Mouse (Mus musculus) forebrain, embryonic 13.5 days (tissue): Measurements from ENCODE around the gene Upp2. TPM values are rescaled to one million over a fixed set of nuclear protein-coding genes. Genes with fewer than 3 reads are reported as not detected.

Source experiments
- ATAC-seq: fragments of 200-750 bp; cut with Nextera tagmentation; 2 replicates; pipeline ENCODE4 v1.8.0; 2017
- H3K27ac ChIP-seq: fragments of 300-500 bp; sonication (generic); 2 replicates; pipeline ENCODE4 v1.5.1; 2015; ENCODE audit warnings: inconsistent platforms, mild to moderate bottlenecking, moderate library complexity
- H3K27me3 ChIP-seq: fragments of 300-500 bp; sonication (generic); 2 replicates; pipeline ENCODE4 v1.6.1; 2015; ENCODE audit warnings: mild to moderate bottlenecking, inconsistent platforms
- H3K36me3 ChIP-seq: fragments of 300-500 bp; sonication (generic); 2 replicates; pipeline ENCODE4 v1.6.1; 2015; ENCODE audit warnings: mild to moderate bottlenecking, inconsistent platforms; ENCODE audit not compliant: poor library complexity, severe bottlenecking
- H3K4me1 ChIP-seq: fragments of 300-500 bp; sonication (generic); 2 replicates; pipeline ENCODE4 v1.6.1; 2015; ENCODE audit warnings: inconsistent platforms
- H3K4me2 ChIP-seq: fragments of 300-500 bp; sonication (generic); 2 replicates; pipeline ENCODE4 v1.6.1; 2015; ENCODE audit warnings: inconsistent platforms, mild to moderate bottlenecking, moderate library complexity
- H3K4me3 ChIP-seq: fragments of 300-500 bp; sonication (generic); 2 replicates; pipeline ENCODE4 v1.5.1; 2015; ENCODE audit warnings: mild to moderate bottlenecking, inconsistent platforms
- H3K9ac ChIP-seq: fragments of 300-500 bp; sonication (generic); 2 replicates; pipeline ENCODE4 v1.6.1; 2015; ENCODE audit warnings: mild to moderate bottlenecking, inconsistent platforms
- H3K9me3 ChIP-seq: fragments of 300-500 bp; sonication (generic); replicated peaks from 2 replicates; pipeline ENCODE4 v1.6.1; 2016; ENCODE audit warnings: inconsistent platforms
- WGBS: fragments of 180-500 bp; shearing (Covaris S2); methylation state at CpG from one replicate; pipeline ENCODE4 v1.1.7; 2015; 5-methylcytosine and 5-hydroxymethylcytosine counted together
- polyA plus RNA-seq: library from polyadenylated mRNA; unstranded; fragments of >200 nt; fragmentation: Nextera tagmentation; extraction: Ambion mirVana; gene quantifications from 2 replicates; pipeline ENCODE4 v1.2.1, GENCODE M21; 2015

Gene Upp2
- polyA plus RNA-seq, 1 experiment from 2014 or later: 9.3 TPM

DNA sequence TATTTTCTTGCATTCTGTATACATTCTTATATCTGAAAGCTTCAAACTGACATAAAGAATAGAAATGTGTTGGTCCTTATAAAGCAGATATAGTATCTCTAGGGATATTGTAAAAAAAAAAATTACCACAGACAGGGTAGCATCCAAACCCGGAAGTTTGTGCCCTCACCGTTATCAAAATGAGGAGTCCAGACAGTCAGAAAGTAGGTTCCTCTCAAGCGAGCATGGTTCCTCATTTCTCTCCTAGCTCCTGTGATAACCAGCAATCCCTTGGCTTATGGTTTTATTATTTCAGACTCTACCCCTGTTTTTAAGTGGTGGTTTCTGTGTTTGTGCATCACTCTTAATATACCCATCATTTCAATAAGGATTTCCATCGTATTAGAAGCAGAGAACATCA, 134.5 kb downstream of the Upp2 start:
- H3K27me3 ChIP-seq: no peaks in the 10 kb centered on the region
- ATAC-seq: no peak
- 92% methylated on average over 4 of the region's 4 CpGs for WGBS

DNA sequence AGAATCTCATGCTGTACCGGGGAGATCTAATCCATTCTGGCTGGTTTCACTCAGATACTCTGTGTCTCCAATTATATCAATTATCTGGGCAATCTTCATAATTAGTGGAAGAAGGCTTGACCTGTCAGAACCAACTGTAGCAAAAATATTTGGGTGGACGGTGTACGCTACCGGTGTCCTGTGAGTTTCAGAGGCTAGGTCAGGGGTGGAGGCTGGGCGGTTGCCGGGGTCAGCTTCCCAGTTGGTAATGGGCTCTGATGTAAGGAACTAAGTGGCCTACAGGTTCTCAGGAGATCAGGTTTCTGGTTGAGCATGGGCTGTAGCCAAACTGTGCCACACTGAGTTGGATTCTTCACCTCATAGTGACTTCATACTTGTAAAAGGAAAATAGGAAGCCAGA, 136.1 kb downstream of the Upp2 start:
- Histone ChIP-seq H3K27ac (no peak overlapping the region), H3K9me3 (no peaks in the 10 kb centered on the region), H3K4me2 (no peak overlapping the region), H3K27me3 (no peaks in the 10 kb centered on the region), H3K4me3 (no peak overlapping the region), H3K4me1 (no peaks in the 10 kb centered on the region), H3K9ac (no peak overlapping the region), H3K36me3 (no peaks in the 10 kb centered on the region)
- 90% methylated on average over 6 of the region's 6 CpGs for WGBS
- no peak for ATAC-seq

More for the DNA sequence above, 134.5 kb downstream of the Upp2 start:
- H3K4me2 ChIP-seq: no peak overlapping the region
- H3K9ac ChIP-seq: no peak overlapping the region
- H3K4me3 ChIP-seq: no peak overlapping the region
- H3K27ac ChIP-seq: no peak overlapping the region
- no peaks in the 10 kb centered on the region for H3K4me1 ChIP-seq
- no peaks in the 10 kb centered on the region for H3K9me3 ChIP-seq
- no peaks in the 10 kb centered on the region for H3K36me3 ChIP-seq

DNA sequence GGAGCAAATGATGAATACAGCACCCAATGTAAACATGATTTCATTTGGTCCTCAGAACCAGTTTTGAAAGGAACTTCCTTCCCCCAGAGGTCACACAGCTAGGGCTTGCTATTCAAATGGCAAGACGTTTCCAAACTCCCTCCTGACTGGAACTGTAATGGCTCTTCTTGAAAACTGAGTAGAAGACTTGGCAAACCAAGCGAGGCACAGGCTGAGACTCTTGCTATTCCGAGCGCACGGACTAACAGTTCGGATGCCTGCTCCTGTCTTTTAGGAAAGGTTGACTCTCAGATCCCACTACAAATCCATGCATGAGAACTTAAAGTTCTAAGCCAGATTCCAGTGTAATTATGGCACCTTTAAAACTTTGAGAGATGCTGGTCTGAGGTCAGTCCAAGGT, 136.5 kb downstream of the Upp2 start:
- no peak for ATAC-seq
- no peak overlapping the region for H3K9ac ChIP-seq

DNA sequence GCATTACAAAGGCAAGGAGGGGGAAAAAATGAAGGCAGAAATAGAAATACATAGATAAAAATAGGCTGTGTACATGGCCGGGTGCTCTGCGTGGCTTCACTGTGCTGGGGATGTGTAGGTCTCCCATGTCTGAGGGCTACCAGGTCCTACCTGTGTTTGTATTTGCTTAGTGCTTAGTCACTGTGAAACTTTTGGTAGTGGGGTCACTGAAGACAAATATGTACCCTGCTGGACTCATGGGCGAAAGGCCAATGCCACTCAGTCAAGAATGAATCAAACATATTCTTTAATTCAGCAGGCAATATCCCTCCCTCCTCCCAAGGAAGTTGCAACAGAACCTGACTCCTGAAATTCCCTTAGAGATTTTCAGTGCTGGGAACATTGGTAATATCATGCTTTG, 137.5 kb downstream of the Upp2 start:
- Histone ChIP-seq H3K9ac (no peak overlapping the region), H3K4me2 (no peak overlapping the region), H3K27me3 (no peaks in the 10 kb centered on the region), H3K36me3 (no peaks in the 10 kb centered on the region), H3K27ac (no peak overlapping the region), H3K4me1 (no peaks in the 10 kb centered on the region), H3K9me3 (no peaks in the 10 kb centered on the region), H3K4me3 (no peak overlapping the region)
- WGBS: 91% methylated on average over 3 of the region's 3 CpGs
- no peak for ATAC-seq

More for the DNA sequence above, 136.5 kb downstream of the Upp2 start:
- Histone ChIP-seq H3K9me3 (no peaks in the 10 kb centered on the region), H3K36me3 (no peaks in the 10 kb centered on the region), H3K27me3 (no peaks in the 10 kb centered on the region), H3K27ac (no peak overlapping the region), H3K4me3 (no peak overlapping the region), H3K4me2 (no peak overlapping the region), H3K4me1 (no peaks in the 10 kb centered on the region)
- 87% methylated on average over 6 of the region's 6 CpGs for WGBS

DNA sequence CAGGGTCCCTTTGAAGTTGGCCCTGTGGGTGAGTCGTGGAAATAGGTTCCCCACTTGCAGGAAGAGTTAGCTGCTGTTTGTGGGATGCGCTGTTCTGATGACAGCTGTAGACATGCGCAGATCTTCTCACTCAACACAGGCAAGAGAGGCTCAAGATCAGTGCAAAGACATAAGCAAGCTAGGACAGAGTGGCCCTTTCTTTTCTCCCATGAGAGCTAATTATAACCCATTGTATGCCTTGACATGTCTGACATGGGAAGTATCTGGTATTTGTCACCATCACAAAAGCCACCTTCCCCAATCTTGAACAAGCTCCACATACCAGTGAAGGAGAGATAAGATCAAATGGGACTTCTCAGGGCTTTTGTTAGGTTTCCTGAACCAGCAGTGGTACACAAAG, 140.6 kb downstream of the Upp2 start:
- H3K27ac ChIP-seq: no peak overlapping the region
- peaks cover 6% of the 10 kb centered on the region; the same call in 1 of the 2 replicates for H3K4me1 ChIP-seq
- no peak overlapping the region for H3K4me2 ChIP-seq
- no peaks in the 10 kb centered on the region for H3K9me3 ChIP-seq
- no peak overlapping the region for H3K4me3 ChIP-seq
- no peaks in the 10 kb centered on the region for H3K27me3 ChIP-seq
- H3K36me3 ChIP-seq: no peaks in the 10 kb centered on the region
- no peak overlapping the region for H3K9ac ChIP-seq
- no peak for ATAC-seq
- 81% methylated on average over 3 of the region's 3 CpGs for WGBS

DNA sequence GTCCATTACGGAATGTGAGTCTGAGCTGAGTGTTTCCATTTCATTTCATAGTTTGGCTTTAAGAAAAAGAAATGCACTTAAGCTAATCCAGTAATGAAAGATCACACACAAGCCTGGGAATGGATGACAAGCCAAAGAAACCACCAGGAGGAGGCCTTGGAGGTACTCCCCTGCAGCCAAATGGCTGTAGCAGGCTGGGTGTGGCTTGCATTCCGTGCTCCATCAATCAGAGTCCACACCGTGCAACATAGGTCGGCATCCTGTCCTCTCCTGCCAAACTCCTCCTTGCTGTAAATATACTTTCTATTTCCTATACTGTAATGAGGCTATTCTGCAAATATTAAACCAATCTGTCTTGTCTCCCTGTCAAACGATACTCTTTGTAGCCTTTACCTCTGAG, 143.1 kb downstream of the Upp2 start:
- no peak for ATAC-seq
- Histone ChIP-seq H3K27me3 (no peaks in the 10 kb centered on the region), H3K27ac (no peak overlapping the region), H3K9ac (no peak overlapping the region), H3K4me1 (peaks cover 6% of the 10 kb centered on the region; the same call in 1 of the 2 replicates), H3K4me2 (no peak overlapping the region), H3K36me3 (no peaks in the 10 kb centered on the region), H3K4me3 (no peak overlapping the region), H3K9me3 (no peaks in the 10 kb centered on the region)
- WGBS: 82% methylated on average over 5 of the region's 5 CpGs

DNA sequence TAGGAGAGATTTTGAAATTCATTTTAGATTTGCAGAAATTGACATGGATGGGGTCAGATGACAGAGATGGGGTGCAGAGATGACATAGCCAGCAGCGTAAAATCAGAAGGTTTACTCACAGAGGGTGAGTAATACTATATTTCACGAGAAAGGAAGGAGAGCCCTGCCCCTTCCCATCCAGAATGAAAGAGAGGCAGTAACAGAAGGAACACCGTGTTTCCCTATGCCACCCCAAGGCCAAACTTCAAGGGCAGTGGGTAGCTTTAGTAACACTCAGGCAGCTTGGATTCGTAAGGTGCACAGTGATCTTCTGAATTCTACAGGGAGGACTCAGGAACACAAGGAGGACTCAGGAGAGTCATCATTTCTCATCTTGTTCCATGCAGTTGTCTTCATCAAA, 144.0 kb downstream of the Upp2 start:
- WGBS: 89% methylated on average over 4 of the region's 4 CpGs

DNA sequence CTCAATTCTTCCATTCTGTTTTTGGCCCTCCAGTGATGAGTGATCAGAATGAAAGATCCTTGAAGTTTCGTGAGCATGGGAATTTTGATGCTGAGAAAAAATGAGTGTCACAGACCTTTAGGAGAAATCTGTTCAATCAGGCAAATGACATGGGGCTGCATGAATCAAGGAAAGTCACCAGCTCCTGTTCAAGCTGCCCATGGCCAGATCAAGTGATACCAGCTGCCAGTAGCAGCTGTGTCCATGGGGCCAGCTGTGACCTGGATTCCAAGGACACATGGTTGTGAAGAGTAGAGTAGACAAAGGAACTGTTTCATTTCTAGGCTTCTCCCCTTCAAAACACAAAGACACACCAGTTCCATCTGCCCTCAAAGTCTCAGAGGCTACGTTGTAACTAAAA, 144.4 kb downstream of the Upp2 start:
- WGBS: 66% methylated on average over 2 of the region's 2 CpGs

More for the DNA sequence above, 144.0 kb downstream of the Upp2 start:
- Histone ChIP-seq H3K9ac (no peak overlapping the region), H3K27me3 (no peaks in the 10 kb centered on the region), H3K4me3 (no peak overlapping the region), H3K27ac (no peak overlapping the region), H3K36me3 (no peaks in the 10 kb centered on the region), H3K4me1 (peaks cover 6% of the 10 kb centered on the region; the same call in 1 of the 2 replicates), H3K9me3 (no peaks in the 10 kb centered on the region), H3K4me2 (no peak overlapping the region)
- no peak for ATAC-seq

DNA sequence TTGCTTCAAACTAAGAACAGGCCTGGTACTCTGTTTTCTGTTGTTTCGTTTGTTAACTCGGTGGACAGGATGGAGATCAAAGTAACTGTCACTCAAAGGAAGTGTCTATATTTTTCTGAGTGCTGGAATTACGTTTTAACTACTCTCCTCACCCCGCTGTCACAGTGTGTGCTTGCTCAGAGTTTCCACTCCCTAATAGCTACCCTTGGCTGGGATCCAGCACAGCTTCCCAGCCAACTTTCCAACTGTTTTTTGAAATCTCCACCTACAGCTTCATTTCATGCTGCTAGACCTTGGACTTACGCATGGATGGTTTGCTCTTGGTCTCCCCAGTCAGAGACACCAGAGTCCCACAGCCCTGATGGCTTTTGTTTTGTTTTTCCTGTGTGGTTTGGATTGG, 144.8 kb downstream of the Upp2 start:
- 41% methylated on average over 5 of the region's 5 CpGs for WGBS
- peaks cover 6% of the 10 kb centered on the region; the same call in 1 of the 2 replicates for H3K4me1 ChIP-seq

More for the DNA sequence above, 144.4 kb downstream of the Upp2 start:
- H3K4me2 ChIP-seq: no peak overlapping the region
- no peaks in the 10 kb centered on the region for H3K9me3 ChIP-seq
- no peak overlapping the region for H3K27ac ChIP-seq
- peaks cover 6% of the 10 kb centered on the region; the same call in 1 of the 2 replicates for H3K4me1 ChIP-seq
- no peaks in the 10 kb centered on the region for H3K27me3 ChIP-seq
- no peaks in the 10 kb centered on the region for H3K36me3 ChIP-seq
- H3K4me3 ChIP-seq: no peak overlapping the region
- H3K9ac ChIP-seq: no peak overlapping the region
- peak; percentile 16; the same call in 1 of the 2 replicates for ATAC-seq

DNA sequence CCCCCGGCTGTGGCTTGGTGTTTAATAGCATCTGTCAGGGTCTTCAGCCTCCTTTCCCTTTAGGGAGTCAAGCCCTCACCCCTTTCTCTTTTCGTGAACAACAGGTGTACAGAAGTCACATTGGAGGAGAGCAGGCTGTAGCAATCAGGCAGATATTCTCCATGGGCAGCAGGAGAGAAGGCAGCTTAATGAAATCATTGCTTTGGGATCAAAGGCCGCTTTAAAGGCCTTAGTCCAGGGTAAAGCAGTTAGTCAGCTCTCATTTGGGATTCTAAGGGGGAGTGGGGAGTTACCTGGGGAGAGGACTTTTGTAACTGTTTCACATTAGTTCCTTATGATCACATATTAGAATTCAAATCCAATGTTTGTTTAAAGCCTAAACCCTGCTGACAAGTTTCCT, 150.8 kb downstream of the Upp2 start:
- WGBS: 34% methylated on average over 3 of the region's 3 CpGs
- Histone ChIP-seq H3K4me1 (no peaks in the 10 kb centered on the region), H3K27me3 (no peaks in the 10 kb centered on the region), H3K4me3 (no peak overlapping the region), H3K9ac (no peak overlapping the region), H3K9me3 (peaks cover 5% of the 10 kb centered on the region), H3K4me2 (no peak overlapping the region), H3K27ac (no peak overlapping the region), H3K36me3 (no peaks in the 10 kb centered on the region)
- no peak for ATAC-seq

More for the DNA sequence above, 144.8 kb downstream of the Upp2 start:
- ATAC-seq: peak; percentile 57; the same call in 1 of the 2 replicates
- Histone ChIP-seq H3K27me3 (no peaks in the 10 kb centered on the region), H3K9me3 (no peaks in the 10 kb centered on the region), H3K9ac (no peak overlapping the region), H3K36me3 (no peaks in the 10 kb centered on the region), H3K4me3 (no peak overlapping the region), H3K4me2 (no peak overlapping the region), H3K27ac (no peak overlapping the region)

DNA sequence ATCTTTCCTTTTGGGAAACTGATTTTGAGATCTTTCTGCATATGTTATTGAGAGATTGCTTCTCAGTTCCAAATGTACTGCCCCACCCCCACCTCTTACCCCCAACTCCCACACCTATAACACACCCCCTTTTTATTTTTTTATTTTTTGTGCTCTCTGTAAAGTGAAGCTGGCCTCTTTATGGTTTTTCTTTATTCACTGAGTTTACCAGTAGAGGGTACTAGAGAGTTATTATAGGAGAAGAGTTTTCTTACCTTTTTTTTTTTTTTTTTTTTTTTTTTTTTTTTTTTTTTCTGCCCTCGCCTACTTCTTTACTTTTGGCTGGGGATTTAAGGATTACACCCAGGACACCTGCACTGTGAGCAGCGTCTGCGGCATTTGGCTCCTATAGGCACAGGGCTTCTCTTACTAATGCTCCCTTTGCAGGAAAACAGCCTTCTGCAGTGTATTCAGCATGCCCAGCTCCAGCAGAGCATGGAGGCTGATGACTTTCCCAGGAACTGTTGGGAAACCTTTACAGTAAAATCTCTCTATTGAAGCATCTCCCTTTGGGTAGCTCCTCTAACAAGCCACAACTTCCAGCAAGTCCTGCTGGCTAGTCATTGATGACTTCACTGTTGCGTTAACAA, 170.2 kb downstream of the Upp2 start:
- Histone ChIP-seq H3K9ac (no peak overlapping the region), H3K4me2 (no peak overlapping the region), H3K4me3 (no peak overlapping the region), H3K27me3 (no peaks in the 10 kb centered on the region), H3K27ac (no peak overlapping the region), H3K36me3 (no peaks in the 10 kb centered on the region), H3K9me3 (no peaks in the 10 kb centered on the region), H3K4me1 (no peaks in the 10 kb centered on the region)
- WGBS: 29% methylated on average over 4 of the region's 4 CpGs
- 0 out of 2 replicates have a peak, but pooled peaks have one; percentile 59 for ATAC-seq

DNA sequence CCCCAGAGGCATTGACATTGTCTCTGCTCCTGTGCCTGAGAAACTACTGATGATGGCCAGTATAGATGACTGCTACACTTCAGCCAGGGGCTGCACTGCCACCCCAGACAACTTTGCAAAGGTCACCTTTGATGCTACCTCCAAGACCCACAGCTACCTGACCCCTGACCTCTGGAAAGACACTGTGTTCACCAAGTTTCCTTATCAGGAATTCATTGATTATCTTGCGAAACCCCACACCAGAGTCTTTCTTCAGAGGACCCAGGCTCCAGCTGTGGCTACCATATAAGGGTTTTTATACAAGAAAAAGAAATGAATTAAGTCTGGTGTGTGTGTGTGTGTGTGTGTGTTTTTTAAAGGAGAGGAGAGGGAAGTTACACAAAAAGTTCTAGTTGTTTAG, 174.1 kb downstream of the Upp2 start:
- no peak for ATAC-seq
- no peaks in the 10 kb centered on the region for H3K27me3 ChIP-seq
- H3K4me3 ChIP-seq: no peak overlapping the region
- WGBS: 93% methylated on average over 1 of the region's 1 CpGs
- H3K4me1 ChIP-seq: no peaks in the 10 kb centered on the region
- no peaks in the 10 kb centered on the region for H3K9me3 ChIP-seq
- no peak overlapping the region for H3K9ac ChIP-seq
- no peak overlapping the region for H3K4me2 ChIP-seq
- no peak overlapping the region for H3K27ac ChIP-seq
- no peaks in the 10 kb centered on the region for H3K36me3 ChIP-seq

DNA sequence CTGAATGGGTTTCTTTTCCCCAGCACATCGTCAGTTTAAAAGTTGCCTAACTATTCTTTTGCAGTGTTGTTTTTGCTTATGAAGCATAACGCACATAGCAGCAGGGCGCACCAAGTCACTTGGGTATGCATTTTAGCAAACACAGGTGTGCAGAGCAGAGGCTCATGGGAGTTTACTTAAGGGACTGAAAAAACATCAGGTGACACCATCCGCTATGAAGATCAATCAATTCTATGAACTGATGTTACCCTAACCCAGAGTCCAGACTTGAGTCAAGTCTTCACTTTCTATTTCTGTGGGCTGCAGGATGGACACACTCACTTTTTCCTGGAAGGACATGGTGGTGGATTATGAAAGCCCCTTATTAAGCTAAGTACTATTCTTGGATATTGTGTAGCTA, 174.9 kb downstream of the Upp2 start:
- ATAC-seq: no peak
- Histone ChIP-seq H3K27me3 (no peaks in the 10 kb centered on the region), H3K36me3 (no peaks in the 10 kb centered on the region), H3K9ac (no peak overlapping the region), H3K4me3 (no peak overlapping the region), H3K27ac (no peak overlapping the region), H3K9me3 (no peaks in the 10 kb centered on the region), H3K4me2 (no peak overlapping the region), H3K4me1 (no peaks in the 10 kb centered on the region)
- WGBS: 96% methylated on average over 4 of the region's 4 CpGs
